Mouse (Mus musculus): ENCODE data around the gene Mtus2. TPM values are rescaled to one million over a fixed set of nuclear protein-coding genes. Genes with fewer than 3 reads are reported as not detected.

Mtus2 gene
- total and polyA plus RNA-seq, 3 experiments = 0.03 to 0.13 TPM; not detected in 1

- dilution Hi-C loops (cut with MboI; ENCODE audit: extremely low pct_ligation_motif_present, extremely low pct_unique_long_range_greater_than_20kb, low sequenced_read_pairs) = no loop called here
These were observed 203.5 kb downstream of the Mtus2 start for GRCm38 (mm10) chr5:148160529-148161154.

GRCm38 (mm10) chr5:148165111-148165510 is 208.0 kb downstream of the Mtus2 start:
- Histone ChIP-seq H3K27me3 (replicated peaks) (peaks cover 4% of the 10 kb centered on the region), H3K9ac (ENCODE audit: insufficient read depth, low read depth) (no peak overlapping the region), H3K9me3 (replicated peaks; ENCODE audit: low read length) (peaks cover 10% of the 10 kb centered on the region), H3K4me2 (ENCODE audit: insufficient read depth, low read depth, poor library complexity, severe bottlenecking) (no peak overlapping the region), H3K4me3 (replicated peaks in 1 of 3; ENCODE audit: low read depth in 2 of 3, low read length in 2 of 3, poor library complexity in 1 of 3) (no peak overlapping the region), H3K4me1 (ENCODE audit: control insufficient read depth in 1 of 2, insufficient read depth in 2 of 2) (no peaks in the 10 kb centered on the region), H3K79me2 (replicated peaks; ENCODE audit: control insufficient read depth, extremely low read depth, insufficient read depth, poor library complexity, severe bottlenecking) (no peaks in the 10 kb centered on the region), H3K36me3 (replicated peaks in 1 of 2; ENCODE audit: control insufficient read depth in 1 of 2, insufficient read depth in 1 of 2, low read length in 1 of 2) (no peaks in the 10 kb centered on the region), H3K27ac (ENCODE audit: insufficient read depth, low read depth) (no peak overlapping the region)
- no peak for TF ChIP-seq KAT2A (IDR thresholded peaks at IDR 0.05; ENCODE audit: insufficient replicate concordance, low read length)
- TF ChIP-seq IRF4 (IDR thresholded peaks at IDR 0.05; ENCODE audit: low read depth, low read length) = no peak
- no peak for TF ChIP-seq MAX (IDR thresholded peaks at IDR 0.05; ENCODE audit: low read length)
- no peak for TF ChIP-seq GABPA (IDR thresholded peaks at IDR 0.05; ENCODE audit: insufficient replicate concordance, low read depth, low read length)
- no peak for TF ChIP-seq MAFK (IDR thresholded peaks at IDR 0.05; ENCODE audit: insufficient replicate concordance, low read length)
- no peak for TF ChIP-seq RAD21 (IDR thresholded peaks at IDR 0.05; ENCODE audit: low read depth, low read length)
- no peak for TF ChIP-seq MYC (IDR thresholded peaks at IDR 0.05; ENCODE audit: low read depth, low read length)
- TF ChIP-seq SMC3 (IDR thresholded peaks at IDR 0.05; ENCODE audit: low read depth, low read length) = no peak
- no peak for TF ChIP-seq MEF2A (IDR thresholded peaks at IDR 0.05; ENCODE audit: borderline replicate concordance, low read depth, low read length)
- no peak for TF ChIP-seq SIN3A (IDR thresholded peaks at IDR 0.05; ENCODE audit: low read length)
- no peak for TF ChIP-seq CHD1 (IDR thresholded peaks at IDR 0.05; ENCODE audit: low read depth, low read length)
- TF ChIP-seq ZC3H11A (IDR thresholded peaks at IDR 0.05; ENCODE audit: low read depth, low read length) = no peak
- no peak for TF ChIP-seq JUN (IDR thresholded peaks at IDR 0.05; ENCODE audit: insufficient read depth, low read depth, low read length)
- TF ChIP-seq POLR2A (IDR thresholded peaks at IDR 0.05; ENCODE audit: low read depth, low read length) = no peak
- no peak for TF ChIP-seq EP300 (IDR thresholded peaks at IDR 0.05; ENCODE audit: low read length)
- TF ChIP-seq CHD2 (IDR thresholded peaks at IDR 0.05; ENCODE audit: low read length) = no peak
- no peak for TF ChIP-seq NRF1 (IDR thresholded peaks at IDR 0.05; ENCODE audit: low read depth, low read length)
- DNase-seq (ENCODE audit: extremely low read depth) = no peak
- in situ Hi-C loops (cut with MboI; ENCODE audit: low pct_ligation_motif_present, low pct_unique_long_range_greater_than_20kb, low sequenced_read_pairs) = no loop called here
- dilution Hi-C loops (cut with MboI; ENCODE audit: extremely low pct_ligation_motif_present, extremely low pct_unique_long_range_greater_than_20kb, low sequenced_read_pairs) = no loop called here

More at GRCm38 (mm10) chr5:148160529-148161154, 203.5 kb downstream of the Mtus2 start:
- Histone ChIP-seq H3K4me1 (ENCODE audit: control insufficient read depth in 1 of 2, insufficient read depth in 2 of 2) (no peaks in the 10 kb centered on the region), H3K27ac (ENCODE audit: insufficient read depth, low read depth) (no peak overlapping the region), H3K4me3 (replicated peaks in 1 of 3; ENCODE audit: low read depth in 2 of 3, low read length in 2 of 3, poor library complexity in 1 of 3) (no peak overlapping the region), H3K9me3 (replicated peaks; ENCODE audit: low read length) (peaks cover 25% of the 10 kb centered on the region), H3K9ac (ENCODE audit: insufficient read depth, low read depth) (no peak overlapping the region), H3K36me3 (replicated peaks in 1 of 2; ENCODE audit: control insufficient read depth in 1 of 2, insufficient read depth in 1 of 2, low read length in 1 of 2) (no peaks in the 10 kb centered on the region), H3K27me3 (replicated peaks) (peaks cover 3% of the 10 kb centered on the region), H3K4me2 (ENCODE audit: insufficient read depth, low read depth, poor library complexity, severe bottlenecking) (no peak overlapping the region), H3K79me2 (replicated peaks; ENCODE audit: control insufficient read depth, extremely low read depth, insufficient read depth, poor library complexity, severe bottlenecking) (no peaks in the 10 kb centered on the region)
- in situ Hi-C loops (cut with MboI; ENCODE audit: low pct_ligation_motif_present, low pct_unique_long_range_greater_than_20kb, low sequenced_read_pairs) = no loop called here
- TF ChIP-seq NELFE (IDR thresholded peaks at IDR 0.05; ENCODE audit: low read depth, low read length) = no peak
- no peak for TF ChIP-seq UBTF (IDR thresholded peaks at IDR 0.05; ENCODE audit: low read depth, low read length)
- no peak for TF ChIP-seq MXI1 (IDR thresholded peaks at IDR 0.05; ENCODE audit: low read depth, low read length)
- TF ChIP-seq IRF4 (IDR thresholded peaks at IDR 0.05; ENCODE audit: low read depth, low read length) = no peak
- TF ChIP-seq ZNF384 (IDR thresholded peaks at IDR 0.05; ENCODE audit: low read depth, low read length) = no peak
- TF ChIP-seq USF1 (IDR thresholded peaks at IDR 0.05; ENCODE audit: low read depth, low read length) = no peak
- no peak for TF ChIP-seq USF2 (conservative IDR thresholded peaks at IDR 0.05; ENCODE audit: low read depth, low read length)
- no peak for TF ChIP-seq RCOR1 (conservative IDR thresholded peaks at IDR 0.05; ENCODE audit: low read depth, low read length)
- TF ChIP-seq E2F4 (IDR thresholded peaks at IDR 0.05; ENCODE audit: insufficient replicate concordance, low read depth, low read length) = no peak
- no peak for TF ChIP-seq TBP (conservative IDR thresholded peaks at IDR 0.05; ENCODE audit: low read depth, low read length)
- DNase-seq (ENCODE audit: extremely low read depth) = no peak

All from CH12.LX (cell line).